Mouse (Mus musculus) heart, embryonic 14.5 days (tissue): ENCODE data around the gene Creb5. TPM values are rescaled to one million over a fixed set of nuclear protein-coding genes. Genes with fewer than 3 reads are reported as not detected.

Experiments used
- ATAC-seq: fragments of 200-750 bp; cut with Nextera tagmentation; 2 replicates; pipeline ENCODE4 v1.8.0; 2017; ENCODE audit warnings: low read depth, moderate TSS enrichment; ENCODE audit not compliant: insufficient number of reproducible peaks, insufficient read depth, low FRiP score
- H3K27ac ChIP-seq, 2 experiments: fragments of 200-500 bp in 1 of 2; fragments of 300-500 bp in 1 of 2; sonication (generic) in 1 of 2; replicated peaks in 1 of 2; 2 replicates each; pipeline ENCODE4 v1.5.1; 2012 to 2014; ENCODE audit warnings: low read depth in 2 of 2, low read length in 2 of 2, control low read depth in 1 of 2, mild to moderate bottlenecking in 1 of 2, mixed read lengths in 1 of 2; ENCODE audit not compliant: control insufficient read depth in 1 of 2, insufficient read depth in 1 of 2
- H3K27me3 ChIP-seq: fragments of 300-500 bp; sonication (generic); 2 replicates; pipeline ENCODE4 v1.6.1; 2014; ENCODE audit warnings: mild to moderate bottlenecking, low read length, control low read depth; ENCODE audit not compliant: control insufficient read depth, insufficient read depth
- H3K36me3 ChIP-seq: fragments of 300-500 bp; sonication (generic); 2 replicates; pipeline ENCODE4 v1.6.1; 2014; ENCODE audit warnings: mild to moderate bottlenecking, control low read depth, low read length, mixed read lengths; ENCODE audit not compliant: control insufficient read depth, insufficient read depth
- H3K4me1 ChIP-seq, 2 experiments: fragments of 200-500 bp in 1 of 2; fragments of 300-500 bp in 1 of 2; sonication (generic) in 1 of 2; 2 replicates each; pipeline ENCODE4 v1.6.1; 2012 to 2014; ENCODE audit warnings: low read length in 2 of 2, control low read depth in 1 of 2, mixed read lengths in 1 of 2; ENCODE audit not compliant: control insufficient read depth in 2 of 2, insufficient read depth in 2 of 2
- H3K4me2 ChIP-seq: fragments of 300-500 bp; sonication (generic); 2 replicates; pipeline ENCODE4 v1.6.1; 2014; ENCODE audit warnings: mild to moderate bottlenecking, low read length
- H3K4me3 ChIP-seq, 2 experiments: fragments of 200-500 bp in 1 of 2; fragments of 300-500 bp in 1 of 2; sonication (generic) in 1 of 2; 2 replicates each; pipeline ENCODE4 v1.5.1; 2012 to 2014; ENCODE audit warnings: low read length in 2 of 2, mild to moderate bottlenecking in 2 of 2, control low read depth in 1 of 2, low read depth in 1 of 2, moderate library complexity in 1 of 2; ENCODE audit not compliant: control insufficient read depth in 1 of 2, insufficient read depth in 1 of 2
- H3K9ac ChIP-seq: fragments of 300-500 bp; sonication (generic); 2 replicates; pipeline ENCODE4 v1.6.1; 2014; ENCODE audit warnings: mild to moderate bottlenecking, low read length
- H3K9me3 ChIP-seq: fragments of 300-500 bp; sonication (generic); 2 replicates; pipeline ENCODE4 v1.6.1; 2016; ENCODE audit warnings: low read length, control low read depth; ENCODE audit not compliant: control insufficient read depth
- WGBS: fragments of 180-500 bp; shearing (Covaris S2); extraction: QIAGEN DNeasy Blood & Tissue Kit; methylation state at CpG from one replicate; pipeline ENCODE4 v1.1.7; 2014; 5-methylcytosine and 5-hydroxymethylcytosine counted together
- polyA plus RNA-seq: library from polyadenylated mRNA; unstranded; fragments of >200 nt; fragmentation: Nextera tagmentation; extraction: Ambion mirVana; gene quantifications from 2 replicates; pipeline ENCODE4 v1.2.1, GENCODE M21; 2014

The Creb5 gene
- polyA plus RNA-seq, 1 experiment from 2014 or later, result 38.3 TPM

GRCm38 (mm10) chr6:53319543-53320325, 32.7 kb downstream of the Creb5 start:
- WGBS, result 75% methylated on average over 17 of the region's 17 CpGs
- Histone ChIP-seq H3K4me3 (no peak overlapping the region), H3K27me3 (no peaks in the 10 kb centered on the region), H3K4me2 (no peak overlapping the region), H3K9ac (no peak overlapping the region), H3K36me3 (no peaks in the 10 kb centered on the region), H3K27ac (no peak overlapping the region), H3K4me1 (peaks cover 6 to 14% of the 10 kb centered on the region in 2 experiments), H3K9me3 (no peaks in the 10 kb centered on the region)
- ATAC-seq, result no peak

GRCm38 (mm10) chr6:53337398-53337797, 50.3 kb downstream of the Creb5 start:
- no peak overlapping the region for H3K4me3 ChIP-seq
- ATAC-seq, result peak; percentile 93

GRCm38 (mm10) chr6:53352311-53352960, 65.4 kb downstream of the Creb5 start:
- no peak overlapping the region for H3K27ac ChIP-seq
- H3K4me3 ChIP-seq, result no peak overlapping the region
- 0 out of 2 replicates have a peak, but pooled peaks cover 4% of the 10 kb centered on the region for H3K9me3 ChIP-seq
- no peak overlapping the region for H3K4me2 ChIP-seq
- no peaks in the 10 kb centered on the region; a peak in 1 of 4 replicates for H3K4me1 ChIP-seq
- H3K36me3 ChIP-seq, result no peaks in the 10 kb centered on the region
- no peak for ATAC-seq
- no peaks in the 10 kb centered on the region for H3K27me3 ChIP-seq
- WGBS, result 86% methylated on average over 9 of the region's 9 CpGs
- H3K9ac ChIP-seq, result no peak overlapping the region

More at GRCm38 (mm10) chr6:53337398-53337797, 50.3 kb downstream of the Creb5 start:
- 4% methylated on average over 9 of the region's 9 CpGs for WGBS
- H3K4me1 ChIP-seq, result peaks cover 16 to 28% of the 10 kb centered on the region in 2 experiments
- H3K36me3 ChIP-seq, result peaks cover 6% of the 10 kb centered on the region; the same call in 1 of the 2 replicates
- H3K9ac ChIP-seq, result no peak overlapping the region
- H3K9me3 ChIP-seq, result no peaks in the 10 kb centered on the region
- H3K27ac ChIP-seq, result peak overlapping the region; percentile 8 to 43; a peak in 2 of 4 replicates
- H3K4me2 ChIP-seq, result peak overlapping the region; percentile 29
- H3K27me3 ChIP-seq, result no peaks in the 10 kb centered on the region

- no peak overlapping the region for H3K9ac ChIP-seq
- no peak overlapping the region for H3K4me3 ChIP-seq
- no peaks in the 10 kb centered on the region; a peak in 1 of 4 replicates for H3K4me1 ChIP-seq
- no peaks in the 10 kb centered on the region for H3K36me3 ChIP-seq
- no peaks in the 10 kb centered on the region for H3K27me3 ChIP-seq
- 95% methylated on average over 1 of the region's 1 CpGs for WGBS
- H3K27ac ChIP-seq, result no peak overlapping the region
- no peak overlapping the region for H3K4me2 ChIP-seq
- ATAC-seq, result no peak
- H3K9me3 ChIP-seq, result 0 out of 2 replicates have a peak, but pooled peaks cover 4% of the 10 kb centered on the region
Observed at GRCm38 (mm10) chr6:53356328-53356727, 69.3 kb downstream of the Creb5 start.

GRCm38 (mm10) chr6:53363535-53363934, 76.5 kb downstream of the Creb5 start:
- H3K27me3 ChIP-seq, result no peaks in the 10 kb centered on the region
- peaks cover 4 to 5% of the 10 kb centered on the region in 2 experiments; a peak in 3 of 4 replicates for H3K4me1 ChIP-seq
- no peak for ATAC-seq
- no peaks in the 10 kb centered on the region for H3K36me3 ChIP-seq
- no peak overlapping the region for H3K4me3 ChIP-seq
- no peak overlapping the region for H3K4me2 ChIP-seq
- H3K9me3 ChIP-seq, result no peaks in the 10 kb centered on the region
- no peak overlapping the region for H3K9ac ChIP-seq
- H3K27ac ChIP-seq, result no peak overlapping the region; a peak in 1 of 4 replicates
- WGBS, result 66% methylated on average over 5 of the region's 5 CpGs

- ATAC-seq, result no peak
- no peak overlapping the region for H3K4me3 ChIP-seq
Observed at GRCm38 (mm10) chr6:53363981-53364391, 76.9 kb downstream of the Creb5 start.

GRCm38 (mm10) chr6:53369147-53369546, 82.1 kb downstream of the Creb5 start:
- no peak overlapping the region for H3K27ac ChIP-seq
- no peaks in the 10 kb centered on the region for H3K36me3 ChIP-seq
- no peaks in the 10 kb centered on the region; a peak in 1 of 4 replicates for H3K4me1 ChIP-seq
- WGBS, result 81% methylated on average over 5 of the region's 5 CpGs
- H3K4me2 ChIP-seq, result no peak overlapping the region
- H3K9me3 ChIP-seq, result no peaks in the 10 kb centered on the region
- H3K27me3 ChIP-seq, result no peaks in the 10 kb centered on the region
- ATAC-seq, result no peak
- H3K4me3 ChIP-seq, result no peak overlapping the region
- H3K9ac ChIP-seq, result no peak overlapping the region

More at GRCm38 (mm10) chr6:53363981-53364391, 76.9 kb downstream of the Creb5 start:
- no peak overlapping the region for H3K4me2 ChIP-seq
- 36% methylated on average over 4 of the region's 4 CpGs for whole genome bisulfite sequencing
- H3K9ac ChIP-seq, result no peak overlapping the region
- H3K4me1 ChIP-seq, result peaks cover 4 to 5% of the 10 kb centered on the region in 2 experiments; a peak in 3 of 4 replicates
- H3K27ac ChIP-seq, result no peak overlapping the region; a peak in 1 of 4 replicates
- no peaks in the 10 kb centered on the region for H3K27me3 ChIP-seq
- no peaks in the 10 kb centered on the region for H3K9me3 ChIP-seq
- H3K36me3 ChIP-seq, result no peaks in the 10 kb centered on the region
